Mouse (Mus musculus): ENCODE measurements around the gene Scarb2.

Scarb2 gene

GRCm38 (mm10) chr5:92495291-92495690, 11.3 kb downstream of the Scarb2 start:
- no peak for DNase-seq (ENCODE audit: extremely low spot score, low read depth, low spot score)

DNA sequence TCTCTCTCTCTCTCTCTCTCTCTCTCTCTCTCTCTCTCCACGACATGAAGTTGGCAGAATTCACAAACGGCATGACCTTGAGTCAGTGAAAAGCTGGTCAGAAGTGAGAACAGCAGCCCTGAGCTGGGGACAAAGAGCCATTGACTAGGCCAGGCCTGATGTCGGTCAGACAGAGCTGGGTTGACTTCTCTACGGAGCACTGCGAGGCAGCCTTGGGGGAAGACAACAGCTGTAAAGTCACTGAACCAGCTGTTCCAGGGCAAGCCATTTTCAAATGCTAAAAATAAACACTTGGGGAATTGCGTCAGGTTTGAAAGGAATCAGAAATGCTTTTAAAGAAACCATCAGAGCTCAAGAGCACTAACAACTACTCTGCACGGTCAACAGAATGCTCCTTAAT, 13.2 kb downstream of the Scarb2 start:
- no peak for DNase-seq (ENCODE audit: extremely low spot score, low read depth, low spot score)

DNA sequence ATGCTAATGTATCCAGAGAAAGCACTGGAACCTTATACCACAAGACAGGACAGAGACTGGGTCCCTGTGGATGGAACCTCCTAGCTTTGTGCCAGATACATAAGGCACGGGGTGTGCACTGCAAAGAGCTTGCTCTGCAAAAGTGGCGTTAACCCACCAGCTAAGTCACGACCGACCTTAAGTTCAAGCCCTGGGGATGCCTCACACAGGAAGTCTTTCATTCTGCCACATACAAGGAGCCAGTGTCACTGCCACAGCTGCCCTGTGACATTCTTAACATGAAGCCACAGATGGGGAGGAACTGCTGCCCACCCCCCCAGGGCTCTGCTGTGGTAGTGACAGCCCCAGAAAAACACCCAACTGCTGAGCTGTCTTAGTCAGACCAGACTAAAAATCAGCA, 15.9 kb downstream of the Scarb2 start:
- DNase-seq (ENCODE audit: extremely low spot score, low read depth, low spot score), result no peak

DNA sequence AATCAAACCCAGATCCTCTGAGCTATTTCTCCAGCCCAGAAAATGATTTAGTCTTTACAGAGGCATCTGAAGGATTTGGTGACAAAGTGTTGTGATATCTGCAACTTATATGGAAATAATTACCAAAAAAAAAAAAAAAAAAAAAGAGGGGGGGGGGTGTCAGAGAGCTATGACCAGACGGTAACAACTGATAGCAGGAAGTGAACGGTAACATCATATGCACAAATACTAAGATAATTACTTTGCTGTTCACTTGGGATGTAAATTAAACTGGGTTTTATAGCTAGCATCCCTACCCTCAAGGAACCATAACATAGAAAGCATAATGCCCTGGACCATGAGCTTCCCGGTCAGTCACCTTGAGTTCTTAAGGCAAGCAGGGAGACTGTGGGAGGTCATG, 16.3 kb downstream of the Scarb2 start:
- DNase-seq (ENCODE audit: extremely low spot score, low read depth, low spot score), result no peak

DNA sequence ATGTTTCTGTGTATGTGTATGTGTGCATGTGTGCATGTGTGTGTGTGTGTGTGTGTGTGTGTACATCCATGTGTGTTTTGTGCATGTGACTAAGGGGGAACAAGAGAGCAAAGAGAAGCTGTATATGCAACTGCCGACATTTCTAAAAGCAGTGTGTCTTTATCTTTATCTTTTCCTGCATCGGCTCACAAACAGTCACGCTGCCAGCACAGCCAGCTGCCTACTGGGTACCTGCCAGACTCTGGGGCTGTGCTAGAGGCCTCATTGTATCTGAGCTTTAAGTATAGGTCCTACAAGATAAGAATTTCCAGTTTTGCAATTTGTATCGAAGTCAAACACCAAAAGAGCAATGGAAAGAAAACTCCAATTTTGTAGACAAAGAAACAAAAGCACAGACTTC, 17.1 kb downstream of the Scarb2 start:
- no peak for DNase-seq (ENCODE audit: extremely low spot score, low read depth, low spot score)

- DNase-seq (ENCODE audit: extremely low spot score, low read depth, low spot score), result no peak
Measured at GRCm38 (mm10) chr5:92488961-92489360, 17.7 kb downstream of the Scarb2 start.

- DNase-seq (ENCODE audit: extremely low spot score, low read depth, low spot score), result no peak
Measured at GRCm38 (mm10) chr5:92488408-92488807, 18.2 kb downstream of the Scarb2 start.

DNA sequence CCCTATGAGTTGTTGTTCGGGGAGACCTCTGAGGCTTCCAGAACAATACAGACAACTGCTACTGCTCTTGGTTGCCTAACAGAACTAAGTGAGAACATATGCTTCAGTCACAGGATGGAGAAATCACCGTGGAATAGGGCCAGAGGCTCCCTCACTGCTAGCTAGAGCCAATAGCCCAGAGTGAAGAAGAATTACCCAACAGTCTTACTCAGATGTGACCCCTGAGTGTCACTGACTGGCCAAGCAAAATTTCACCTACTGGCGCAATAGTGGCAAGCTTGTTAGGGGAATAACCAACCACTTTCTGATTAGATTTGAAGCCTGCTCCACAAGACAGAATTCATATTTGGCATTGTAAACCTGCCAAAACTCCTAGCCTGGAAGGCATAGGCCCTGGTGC, 19.9 kb downstream of the Scarb2 start:
- no peak for DNase-seq (ENCODE audit: extremely low spot score, low read depth, low spot score)

DNA sequence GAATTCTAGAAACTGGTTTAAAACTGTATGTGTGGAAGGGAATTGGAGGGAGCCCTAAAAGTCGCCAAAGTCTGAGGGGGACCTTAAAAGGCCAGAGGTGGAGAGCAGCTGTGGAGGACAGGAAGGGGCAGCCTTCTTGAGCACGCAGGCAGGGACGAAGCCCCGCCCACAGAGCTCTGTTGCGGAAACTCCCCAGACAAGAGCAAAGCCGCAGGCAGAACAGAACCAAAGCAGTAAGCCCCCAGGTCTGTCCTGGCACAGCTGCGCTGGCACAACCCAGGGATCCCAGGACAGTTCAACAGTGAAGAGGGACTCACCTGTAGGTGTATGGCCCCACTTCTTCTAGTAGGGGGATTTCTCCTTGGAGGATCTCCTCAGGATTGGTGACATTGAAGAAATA, 21.8 kb downstream of the Scarb2 start:
- DNase-seq (ENCODE audit: extremely low spot score, low read depth, low spot score), result no peak

- DNase-seq (ENCODE audit: extremely low spot score, low read depth, low spot score), result no peak
Measured at GRCm38 (mm10) chr5:92472863-92473262, 33.8 kb downstream of the Scarb2 start.

DNA sequence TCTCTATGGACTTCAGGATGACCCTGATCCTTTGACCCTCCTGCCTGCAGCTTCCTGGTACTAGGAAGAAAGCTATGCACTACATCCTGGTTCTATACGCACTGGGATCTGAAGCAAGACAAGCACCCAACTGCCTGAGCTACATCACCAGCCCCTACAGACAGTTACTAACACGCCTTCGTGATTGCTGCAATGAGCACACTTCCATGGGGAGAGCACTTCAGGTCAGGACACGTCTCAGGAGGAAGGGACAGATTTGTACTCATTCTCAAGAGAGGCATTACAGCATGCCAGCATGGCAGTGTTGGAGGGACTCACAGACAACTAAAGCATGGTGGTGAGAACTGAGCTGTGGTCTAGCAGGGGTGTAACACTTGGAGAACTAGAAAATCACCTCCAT, 35.1 kb downstream of the Scarb2 start:
- DNase-seq (ENCODE audit: extremely low spot score, low read depth, low spot score), result no peak

- DNase-seq (ENCODE audit: extremely low spot score, low read depth, low spot score), result no peak
Measured at GRCm38 (mm10) chr5:92469201-92470130, 37.2 kb downstream of the Scarb2 start.

- DNase-seq (ENCODE audit: extremely low spot score, low read depth, low spot score), result no peak
Measured at GRCm38 (mm10) chr5:92468234-92468633, 38.4 kb downstream of the Scarb2 start.

DNA sequence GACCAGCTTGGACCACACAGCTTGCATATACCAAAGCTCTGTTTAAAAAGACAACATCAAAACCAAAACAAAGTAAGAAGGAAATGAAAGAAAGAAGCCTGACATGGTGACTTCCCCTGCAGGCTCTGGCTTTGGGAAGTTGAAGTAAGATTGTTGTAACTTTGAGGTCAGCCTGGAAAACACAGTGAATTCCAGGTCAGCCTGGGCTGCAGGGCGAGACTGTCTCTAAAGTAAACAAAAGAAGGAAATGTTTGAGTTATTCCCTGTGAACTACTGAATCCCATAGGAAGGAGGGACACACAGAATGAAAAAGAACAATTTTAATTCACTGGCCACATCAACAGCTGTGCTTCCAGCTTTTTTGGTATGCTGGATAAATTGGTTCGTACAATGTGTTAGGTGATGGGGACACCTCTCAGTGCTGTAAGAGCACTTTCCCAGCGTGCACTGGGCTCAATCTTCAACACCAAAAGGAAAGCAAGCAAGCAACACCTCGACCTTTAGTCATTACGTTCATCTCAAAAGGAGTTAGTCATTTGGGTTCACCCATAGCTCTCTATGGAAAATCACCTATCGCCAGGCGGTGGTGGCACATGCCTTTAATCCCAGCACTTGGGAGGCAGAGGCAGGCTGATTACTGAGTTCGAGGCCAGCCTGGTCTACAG, 39.4 kb downstream of the Scarb2 start:
- DNase-seq (ENCODE audit: extremely low spot score, low read depth, low spot score), result no peak

GRCm38 (mm10) chr5:92465511-92465910, 41.1 kb downstream of the Scarb2 start:
- DNase-seq (ENCODE audit: extremely low spot score, low read depth, low spot score), result no peak

GRCm38 (mm10) chr5:92461321-92461720, 45.3 kb downstream of the Scarb2 start:
- DNase-seq (ENCODE audit: extremely low spot score, low read depth, low spot score), result peak; percentile 12

- no peak for DNase-seq (ENCODE audit: extremely low spot score, low read depth, low spot score)
Measured at GRCm38 (mm10) chr5:92458726-92459125, 47.9 kb downstream of the Scarb2 start.

DNA sequence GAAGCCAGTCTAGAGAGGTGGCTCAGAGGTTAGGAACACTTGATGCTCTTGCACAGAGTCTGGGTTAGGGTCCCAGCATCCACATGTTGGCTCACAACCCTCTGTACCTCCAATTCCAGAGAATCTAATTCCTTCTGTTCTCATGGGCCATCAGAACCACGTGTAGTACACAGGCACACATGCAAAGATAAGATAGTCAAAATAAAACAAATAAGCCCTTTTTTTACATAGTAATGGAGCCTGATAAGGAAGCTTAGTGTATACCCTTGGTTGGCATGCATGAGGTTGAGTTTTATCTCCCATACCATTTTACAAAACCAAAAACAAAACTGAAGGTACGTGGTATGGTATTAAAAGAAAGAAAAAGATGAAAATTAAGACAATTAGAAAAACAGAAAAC, 49.2 kb downstream of the Scarb2 start:
- DNase-seq (ENCODE audit: extremely low spot score, low read depth, low spot score), result no peak

DNA sequence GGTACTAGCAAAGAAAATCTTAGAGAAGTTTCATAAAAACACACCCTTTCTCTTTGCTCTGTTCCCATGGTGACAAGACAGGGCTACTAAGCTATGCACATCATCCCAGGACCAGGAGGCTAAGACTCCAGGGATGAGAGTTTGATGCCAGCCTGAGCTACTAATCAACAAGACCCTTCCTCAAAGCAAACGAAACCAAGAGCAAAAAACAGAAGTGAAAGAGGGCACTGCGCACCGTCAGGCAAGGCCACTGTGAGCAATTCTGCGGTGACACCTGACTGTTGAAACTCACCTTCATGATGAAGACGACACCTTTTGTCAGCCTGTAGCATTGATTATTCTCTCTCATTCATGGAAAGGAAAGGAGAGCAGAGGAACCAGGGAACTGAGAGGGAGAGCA, 53.8 kb downstream of the Scarb2 start:
- DNase-seq (ENCODE audit: extremely low spot score, low read depth, low spot score), result no peak

DNA sequence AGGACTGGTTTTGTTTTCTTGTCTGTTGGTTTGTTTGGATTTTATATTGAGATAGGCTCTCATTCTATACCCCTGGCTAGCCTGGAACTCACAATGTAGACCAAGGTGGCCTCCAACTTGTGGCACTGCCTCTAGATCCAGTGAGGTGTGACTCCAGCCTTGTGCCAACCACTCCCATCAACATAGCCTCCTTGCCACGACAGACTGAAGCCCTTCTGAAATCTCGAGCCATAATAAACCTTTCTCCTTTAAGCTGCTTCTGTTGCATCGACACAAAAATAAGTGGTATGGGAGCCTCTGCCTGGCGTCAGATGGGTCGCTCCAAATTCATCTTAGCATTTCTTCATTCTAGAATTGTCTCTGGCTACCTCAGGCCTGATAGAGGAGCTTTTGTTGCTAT, 59.9 kb downstream of the Scarb2 start:
- DNase-seq (ENCODE audit: extremely low spot score, low read depth, low spot score), result no peak

DNA sequence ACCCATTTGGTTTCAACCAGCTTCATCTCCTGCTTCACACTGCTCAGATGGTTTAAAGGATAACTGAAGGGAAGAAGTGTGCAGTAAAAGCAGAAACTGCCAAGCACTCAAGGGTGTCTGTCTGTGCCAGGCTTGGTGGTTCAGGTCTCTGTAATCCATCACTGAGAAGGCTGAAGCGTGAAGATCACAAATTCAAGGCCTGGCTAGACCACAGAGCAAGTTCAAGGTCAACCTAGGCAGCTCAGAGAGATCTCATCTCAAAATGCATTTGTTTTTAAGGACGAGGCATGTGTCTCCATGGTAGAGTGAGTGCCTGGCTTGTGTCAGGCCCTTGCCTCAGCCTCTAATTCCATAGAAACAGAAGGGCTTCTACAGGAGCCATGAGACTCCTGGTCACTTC, 61.6 kb downstream of the Scarb2 start:
- DNase-seq (ENCODE audit: extremely low spot score, low read depth, low spot score), result no peak

DNA sequence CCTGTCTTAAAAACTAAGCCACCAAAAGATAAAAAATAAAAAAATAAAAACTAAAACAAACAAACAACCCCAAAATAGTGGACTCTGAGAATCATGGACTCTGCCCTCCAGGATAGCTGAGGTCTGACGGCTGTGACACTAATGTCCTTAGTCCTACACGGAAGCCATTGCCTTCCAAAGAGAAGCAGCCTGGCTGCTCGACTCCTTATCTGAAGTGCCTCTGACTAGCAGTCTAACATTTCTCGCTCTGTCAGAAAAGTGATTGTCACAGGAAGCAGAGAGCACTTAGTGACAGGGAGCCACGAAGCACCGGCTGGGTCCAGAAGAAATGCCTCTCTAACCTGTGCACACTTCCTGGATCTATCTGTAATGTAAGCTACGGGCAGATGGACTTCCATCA, 63.7 kb downstream of the Scarb2 start:
- no peak for DNase-seq (ENCODE audit: extremely low spot score, low read depth, low spot score)

All from hindlimb bud, embryonic 11.5 days (tissue).